Mouse (Mus musculus) spleen, adult 12 weeks (tissue): ENCODE results near the gene Zfp385c.
A peak's percentile ranks its signal among the peaks of the same experiment; 100 is the strongest.

Experiments
- DNase-seq: peaks from one replicate; pipeline ENCODE4 v3.0.0; 2022; ENCODE audit warnings: low spot score

Gene Zfp385c

DNA sequence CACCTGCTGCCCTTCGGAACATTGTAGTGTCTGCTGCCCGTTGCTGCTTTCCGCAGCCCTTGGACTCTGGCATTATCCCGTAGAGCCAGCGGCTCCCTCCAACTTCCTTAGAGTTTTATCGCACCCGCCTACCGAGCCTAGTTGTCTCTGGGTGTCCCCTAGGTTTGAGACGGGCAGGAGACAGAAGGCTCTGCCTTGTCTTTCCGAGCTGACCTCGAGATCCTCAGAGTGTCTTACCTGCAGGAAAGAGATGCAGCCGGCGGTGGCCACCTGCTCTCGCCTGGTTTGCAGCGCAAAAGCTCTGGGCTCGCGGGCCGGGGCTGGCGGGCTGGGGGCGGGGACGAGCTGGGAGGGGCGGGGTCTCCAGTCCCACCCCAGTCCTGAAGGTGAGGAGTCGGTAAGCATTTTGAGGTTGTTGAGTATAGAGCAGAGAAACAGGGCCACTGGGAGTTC lies at the start of gene Zfp385c:
Gene Zfp385c (minus strand): TSS at position 292 of the 453 bp plus-strand sequence.
- no peak for DNase-seq

DNA sequence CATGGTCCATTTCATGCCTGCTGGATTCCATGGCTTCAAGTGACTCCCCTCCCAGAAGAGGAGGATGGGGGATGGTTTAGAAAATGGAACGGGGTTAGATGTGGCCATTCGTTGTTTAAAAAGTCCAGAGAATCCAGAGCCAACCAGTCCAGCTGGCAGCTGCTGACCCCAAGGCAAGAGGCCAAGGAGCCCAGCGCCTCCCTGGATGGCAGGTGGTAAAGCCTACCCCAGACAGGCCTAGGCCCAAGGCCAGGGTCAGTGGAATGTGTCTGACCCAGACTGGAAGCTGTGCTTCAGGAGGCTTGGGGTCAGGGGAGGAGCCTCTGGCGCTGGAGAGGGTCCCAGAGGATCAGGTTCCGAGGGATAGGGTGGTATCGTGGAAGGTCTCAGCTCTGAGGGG lies 49.1 kb upstream of the Zfp385c start:
- DNase-seq: no peak

DNA sequence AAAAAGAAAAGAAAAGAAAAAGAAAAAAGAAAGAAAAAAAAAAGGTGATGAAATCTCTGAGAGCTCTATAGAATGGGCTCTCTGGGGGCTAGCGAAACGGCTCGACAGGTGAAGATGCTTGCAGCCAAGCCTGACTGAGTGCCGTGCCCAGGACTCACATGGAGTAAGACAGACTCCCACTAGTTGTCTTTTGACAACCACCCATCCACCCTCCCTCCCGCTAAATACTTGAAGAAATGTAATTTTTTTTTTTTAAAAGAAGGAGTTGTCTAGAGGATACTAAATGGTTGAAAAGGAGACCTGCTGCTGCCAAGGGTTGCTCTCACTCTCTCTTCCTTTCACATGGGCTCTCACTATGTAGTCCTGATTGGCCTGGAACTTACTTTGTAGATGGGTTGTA lies 46.5 kb upstream of the Zfp385c start:
- DNase-seq: no peak

DNA sequence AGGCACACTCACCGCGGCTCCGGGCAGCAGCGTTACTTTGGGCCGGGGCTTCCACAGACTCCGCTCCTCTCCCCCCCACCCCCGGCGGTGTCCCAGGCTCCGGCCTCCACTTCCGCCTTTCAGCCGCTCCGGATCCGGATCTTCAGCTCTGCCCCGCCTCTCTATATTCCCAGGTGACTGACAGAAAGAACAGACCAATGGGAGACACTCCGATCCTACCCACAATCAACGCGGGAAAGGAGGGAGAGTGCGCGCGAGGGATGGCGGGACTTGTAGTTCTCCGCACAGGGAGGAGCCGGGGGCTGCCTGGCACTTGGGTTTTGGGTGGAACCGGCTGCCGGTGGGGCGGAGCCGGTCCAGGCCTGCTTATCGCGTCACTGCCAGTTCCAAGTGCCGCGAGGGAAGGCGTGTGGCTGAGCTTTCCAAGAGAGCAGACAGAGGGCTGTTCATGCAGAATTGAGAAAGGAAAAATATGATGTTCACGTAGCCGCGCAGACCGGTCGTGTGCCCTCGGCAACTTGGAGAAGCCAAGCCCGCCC lies 45.9 kb upstream of the Zfp385c start, which contains the start of gene Rab5c:
Gene Rab5c (minus strand): TSS at position 150 of the 539 bp plus-strand sequence.
- peak; percentile 98 for DNase-seq

DNA sequence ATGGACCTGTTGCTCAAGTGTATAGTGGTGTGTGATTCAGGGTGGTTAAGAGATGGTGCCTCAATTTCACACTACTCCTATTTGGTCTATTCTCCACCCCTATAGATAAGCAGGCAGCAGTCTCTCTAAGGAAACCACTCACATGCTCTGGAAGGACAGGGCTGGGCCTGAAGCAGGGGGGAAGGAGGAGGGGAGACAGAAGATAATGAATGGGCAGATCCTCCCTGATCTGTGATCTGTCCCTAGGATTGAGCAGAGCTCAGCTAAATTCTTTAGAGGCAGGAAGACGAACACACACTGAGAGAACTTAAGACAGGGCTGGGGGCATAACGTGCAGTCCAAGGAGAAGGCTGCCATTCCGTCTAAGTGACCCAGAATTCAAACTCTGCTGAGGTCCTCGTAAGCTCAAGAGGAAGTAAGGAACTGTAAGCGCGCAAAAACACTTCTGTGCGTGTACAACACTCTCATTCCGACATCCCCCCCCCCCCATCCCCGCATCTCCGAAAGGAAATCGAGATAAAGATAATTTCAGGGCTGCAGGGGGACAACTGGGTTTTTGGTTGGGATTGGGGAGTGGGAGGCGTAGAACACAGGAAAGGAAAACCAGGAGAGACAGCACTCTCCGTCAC lies 45.0 kb upstream of the Zfp385c start:
- DNase-seq: no peak

DNA sequence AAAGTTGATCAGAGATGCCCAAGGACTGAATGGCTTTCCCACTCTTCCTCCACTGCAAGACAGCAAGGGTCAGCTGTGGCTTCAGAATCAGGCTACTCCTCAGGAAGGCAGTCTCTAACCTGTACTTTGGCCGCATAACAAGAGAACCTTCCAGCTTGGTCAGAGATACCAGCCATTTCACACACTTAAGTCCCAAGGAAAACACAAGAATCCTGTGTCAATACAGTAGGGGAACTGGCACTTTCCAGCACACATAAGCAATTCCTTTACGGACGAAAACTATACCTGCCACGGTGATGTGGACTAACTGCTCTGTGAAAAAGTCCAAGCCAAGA lies 44.5 kb upstream of the Zfp385c start:
- DNase-seq: no peak

DNA sequence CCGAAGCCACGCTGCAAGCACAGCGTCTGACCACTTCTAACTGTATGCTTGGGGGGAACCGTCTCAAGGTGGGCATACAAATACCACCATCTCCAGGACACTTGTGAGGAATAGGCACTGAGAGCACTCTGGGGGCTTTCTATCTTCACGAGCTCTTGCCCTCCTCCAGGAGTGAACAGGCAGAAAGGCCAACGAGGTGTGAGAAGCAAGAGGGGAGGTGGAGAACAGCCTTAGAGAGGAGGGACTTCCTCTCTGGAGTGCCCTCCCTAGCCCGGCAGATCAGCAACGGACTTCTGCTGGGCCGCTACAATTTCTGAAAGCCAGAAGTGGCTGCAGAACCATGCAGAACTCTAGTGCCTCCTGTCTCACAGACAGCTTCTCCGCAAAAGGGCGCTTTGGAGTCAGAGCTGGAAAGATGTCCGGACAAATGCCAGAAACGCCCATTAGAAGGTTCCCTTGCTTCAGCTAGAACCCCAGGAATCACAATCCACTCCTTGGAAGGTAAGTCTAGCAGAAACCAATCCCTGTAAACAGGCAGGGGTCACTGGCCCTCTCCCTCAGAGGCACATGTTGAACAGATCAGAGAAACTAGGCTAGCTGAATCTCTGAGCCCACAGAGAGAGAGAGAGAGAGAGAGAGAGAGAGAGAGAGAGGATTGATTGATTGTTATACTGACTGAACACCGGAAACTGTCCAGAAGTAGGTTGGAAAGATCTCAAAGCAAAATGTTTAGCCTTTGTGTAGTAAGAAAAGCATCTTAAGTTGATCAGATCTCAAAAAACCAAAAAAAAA lies 43.9 kb upstream of the Zfp385c start:
- no peak for DNase-seq

DNA sequence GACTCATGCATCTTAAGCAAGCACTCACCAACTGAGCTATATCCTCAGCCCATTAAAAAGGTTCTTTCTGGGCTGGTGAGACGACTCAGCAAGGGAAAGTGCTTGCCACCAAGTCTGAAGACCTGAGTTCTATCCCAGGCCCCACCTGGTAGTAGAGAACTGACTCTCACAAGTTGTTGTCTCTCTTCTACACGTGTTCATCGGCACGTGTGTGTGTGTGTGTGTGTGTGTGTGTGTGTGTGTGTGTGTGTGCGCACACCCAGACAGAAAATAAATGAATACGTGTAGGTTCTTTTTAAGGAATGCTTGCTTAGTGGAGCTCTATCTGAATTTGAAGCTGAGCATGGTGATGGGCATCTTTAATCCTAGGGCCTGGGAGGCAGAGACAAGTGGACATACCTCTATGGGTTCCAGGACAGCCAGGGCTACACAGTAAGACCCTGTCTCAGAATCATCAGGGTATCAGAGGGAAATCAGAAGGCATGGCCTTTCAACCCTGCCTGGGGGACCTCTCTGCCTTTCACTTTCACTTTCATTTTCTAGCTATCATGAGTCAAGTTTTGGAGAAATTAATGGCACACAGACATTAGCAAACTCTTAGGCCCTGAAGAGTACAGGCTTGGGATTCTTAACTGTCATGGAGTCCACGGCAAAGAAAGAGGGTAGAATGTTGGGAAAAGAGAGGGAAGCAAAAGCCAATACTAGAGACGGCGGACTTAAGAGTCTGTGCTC lies 43.0 kb upstream of the Zfp385c start:
- no peak for DNase-seq

DNA sequence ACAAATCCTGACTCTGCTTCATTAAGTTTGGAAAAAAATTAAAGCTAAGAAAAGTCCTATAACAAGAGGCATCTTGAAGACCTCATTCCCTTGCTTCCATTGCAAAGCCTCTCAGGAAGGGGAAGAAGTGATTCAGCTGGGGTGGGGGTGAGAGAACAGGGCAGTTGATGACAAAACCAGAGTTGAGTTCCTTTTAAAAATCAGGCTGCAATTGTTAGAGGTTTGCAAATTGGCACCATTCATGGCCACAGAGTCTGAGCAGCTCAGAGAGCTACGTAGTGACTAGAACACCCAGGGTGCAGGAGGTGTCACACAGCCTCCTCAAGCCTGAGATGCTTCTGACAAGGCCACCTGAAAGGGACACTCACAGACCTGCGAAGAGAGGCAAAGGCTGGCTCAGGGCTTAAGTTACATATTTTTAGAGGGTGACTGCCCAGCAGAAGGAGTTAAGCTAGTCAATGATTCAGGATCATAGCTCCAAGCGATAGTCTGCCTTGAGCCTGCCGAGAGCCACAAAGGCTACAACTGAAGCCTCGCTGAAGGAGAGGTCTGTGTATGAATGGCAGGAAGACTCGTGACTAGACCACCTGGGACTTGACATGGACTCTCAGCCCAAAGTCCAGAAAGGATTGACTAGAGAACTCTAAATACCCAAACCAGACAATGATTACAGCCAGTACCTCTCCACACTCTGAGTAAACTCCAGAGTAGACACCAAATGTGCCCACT lies 38.4 kb upstream of the Zfp385c start:
- DNase-seq: no peak

DNA sequence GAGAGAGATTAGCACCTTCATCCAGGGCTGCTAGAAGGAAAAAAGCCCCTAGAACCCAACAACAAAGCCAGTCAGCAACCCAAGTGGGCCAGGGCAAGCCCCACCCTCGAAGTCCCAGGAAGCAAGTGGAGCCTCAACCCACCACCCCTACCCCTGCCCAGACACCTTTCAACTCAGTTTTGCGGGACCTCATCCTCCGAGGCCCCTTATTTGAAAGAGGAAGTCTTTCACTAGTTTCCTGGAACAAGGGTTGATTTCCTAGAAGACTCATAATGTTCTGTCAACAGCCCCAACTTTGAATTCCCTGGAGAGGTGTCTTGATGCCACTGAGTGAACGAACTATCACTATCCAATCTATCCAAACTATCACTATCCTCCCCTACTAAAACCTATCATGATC lies 37.7 kb upstream of the Zfp385c start:
- DNase-seq: no peak

DNA sequence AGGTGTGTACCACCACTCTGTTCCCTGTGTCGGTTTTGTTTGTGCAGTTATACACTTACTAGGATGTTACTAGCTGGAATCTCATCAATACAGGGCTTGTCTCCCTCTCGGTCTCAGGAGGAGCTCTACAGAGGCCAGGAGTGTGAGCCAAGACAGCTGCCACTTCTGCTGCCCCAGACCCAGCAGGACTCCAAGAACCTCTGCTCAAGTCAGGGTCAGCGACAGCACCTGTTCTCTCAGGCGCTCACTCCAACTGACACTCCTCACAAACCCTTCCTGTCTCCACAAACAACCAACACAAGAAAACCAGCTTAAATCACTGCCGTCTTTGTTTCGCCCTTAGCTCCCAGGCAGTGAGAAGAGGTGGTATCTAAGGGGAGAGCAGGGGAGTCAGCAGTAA lies 36.3 kb upstream of the Zfp385c start:
- DNase-seq: no peak

DNA sequence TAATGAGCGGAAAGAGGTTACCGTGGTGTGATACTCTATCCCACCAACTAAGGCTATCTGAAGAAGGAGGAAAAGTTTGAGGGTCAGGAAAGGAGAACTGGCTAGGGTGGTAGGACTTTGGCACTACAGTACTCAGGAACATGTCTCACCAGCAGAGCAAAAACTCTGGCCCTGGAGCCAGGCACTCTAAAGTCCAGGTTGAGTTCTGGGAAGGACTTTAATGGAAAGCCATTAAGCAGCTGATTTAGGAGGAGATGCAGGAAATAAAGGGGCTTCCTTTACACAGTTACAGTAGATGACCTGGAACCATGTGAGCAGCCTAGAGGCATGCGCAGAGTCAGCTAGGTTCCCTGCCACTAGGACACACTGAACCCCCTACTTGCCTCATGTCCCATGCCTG lies 34.9 kb upstream of the Zfp385c start:
- no peak for DNase-seq

DNA sequence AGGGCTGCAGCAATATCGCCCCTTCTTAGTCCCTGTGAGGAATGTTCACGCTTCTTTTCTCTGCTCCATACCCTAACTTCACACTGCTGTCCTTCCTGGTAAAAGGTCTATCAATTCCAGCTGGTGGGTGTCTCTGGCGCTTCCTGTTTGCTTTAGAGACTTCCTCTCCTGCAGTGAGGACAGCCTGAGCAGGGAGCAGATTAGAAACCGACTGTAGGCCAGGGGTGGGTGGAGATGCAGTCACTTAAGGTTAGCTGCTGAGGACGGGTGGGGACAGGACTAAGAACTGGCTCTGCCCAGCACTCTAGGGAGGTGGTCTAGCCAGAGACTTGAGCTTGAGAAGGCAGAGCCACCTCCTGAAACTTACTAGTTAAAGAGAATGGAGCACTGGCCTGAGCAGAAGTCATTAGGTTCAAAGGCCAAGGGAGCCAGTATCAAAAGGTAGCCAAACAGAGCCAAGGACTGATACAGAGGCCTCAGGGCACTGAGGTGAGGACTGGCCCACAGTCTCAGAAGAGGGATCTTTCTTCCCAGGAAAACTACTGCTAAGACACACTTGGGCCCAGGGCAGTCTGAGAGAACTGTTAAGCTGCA lies 32.8 kb upstream of the Zfp385c start:
- no peak for DNase-seq

DNA sequence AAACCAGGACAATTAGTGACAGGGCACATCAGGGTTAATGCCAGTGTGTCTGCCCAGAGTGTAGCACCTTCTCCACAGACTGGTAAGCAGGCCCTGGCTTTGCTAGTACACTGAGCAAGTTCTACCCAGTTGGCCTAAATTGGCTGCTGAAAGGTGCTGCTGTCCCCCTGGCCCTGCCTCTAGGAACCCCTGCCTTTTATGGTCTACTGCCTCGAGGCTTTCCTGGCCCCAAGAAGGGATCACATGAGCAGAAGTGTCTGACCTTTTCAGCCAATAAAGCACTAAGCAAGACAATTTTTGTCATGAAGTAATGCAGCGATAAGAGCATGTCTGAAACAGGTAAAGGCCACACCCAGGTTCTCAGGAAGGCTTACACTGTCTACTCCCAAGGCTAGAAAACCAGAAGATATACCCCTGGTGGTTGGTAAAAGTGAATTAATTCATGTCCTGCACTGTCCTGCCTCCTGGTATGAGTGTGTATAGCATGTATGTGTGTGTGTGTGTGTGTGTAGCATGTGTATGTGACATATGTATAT lies 30.3 kb upstream of the Zfp385c start:
- no peak for DNase-seq

DNA sequence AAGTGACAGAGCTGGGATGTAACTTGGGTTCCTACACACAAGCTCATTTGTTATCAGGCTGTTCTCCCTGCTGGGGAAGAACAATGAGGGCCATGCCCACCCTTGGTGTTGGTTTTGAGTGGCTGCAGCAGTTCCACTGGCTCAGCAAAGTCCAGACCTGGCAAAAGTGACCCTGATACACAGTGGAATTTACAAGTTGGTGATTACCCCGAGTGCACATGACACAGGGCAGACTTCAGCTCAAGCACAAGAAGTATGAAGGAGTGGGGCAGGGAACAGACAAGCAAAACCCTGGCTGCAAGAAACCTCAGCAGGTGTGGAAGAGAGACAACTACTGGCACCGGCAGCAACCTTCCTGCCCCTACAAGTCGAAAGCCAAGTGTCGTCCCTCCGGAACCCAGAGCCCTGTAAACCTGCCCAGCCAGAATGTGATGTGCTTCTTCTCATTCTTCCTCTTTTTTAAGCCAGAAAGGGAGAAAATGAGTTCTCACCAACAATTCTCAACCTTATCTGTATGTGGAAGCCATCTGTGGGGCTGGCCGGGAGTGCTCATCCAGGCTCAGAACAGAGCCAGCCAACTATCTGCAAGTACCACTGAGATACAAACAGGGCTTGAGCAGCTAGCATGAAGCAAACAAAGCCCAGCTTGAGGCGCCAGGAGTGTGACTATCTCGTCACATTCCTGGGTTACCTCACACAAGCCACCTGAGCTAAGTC lies 29.7 kb upstream of the Zfp385c start:
- DNase-seq: no peak

DNA sequence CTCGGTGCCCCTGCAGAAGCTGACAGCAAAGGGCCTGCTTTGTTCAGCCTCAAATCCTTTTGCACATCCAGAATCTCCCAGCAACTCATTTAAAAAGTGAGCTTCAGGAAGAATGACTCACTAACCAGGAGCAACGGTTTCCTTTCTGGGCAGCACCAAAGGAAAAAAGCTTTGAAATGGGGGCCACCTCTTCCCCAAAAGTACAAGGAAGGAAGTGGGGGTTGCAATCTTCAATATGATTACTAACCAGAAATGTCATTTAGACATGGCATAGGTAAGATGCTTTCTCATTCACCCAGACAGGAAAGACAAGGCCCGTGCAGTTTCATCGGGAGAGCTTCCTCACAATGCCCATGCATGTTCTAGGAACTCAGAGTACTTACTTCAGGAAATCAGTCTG lies 29.0 kb upstream of the Zfp385c start:
- no peak for DNase-seq

DNA sequence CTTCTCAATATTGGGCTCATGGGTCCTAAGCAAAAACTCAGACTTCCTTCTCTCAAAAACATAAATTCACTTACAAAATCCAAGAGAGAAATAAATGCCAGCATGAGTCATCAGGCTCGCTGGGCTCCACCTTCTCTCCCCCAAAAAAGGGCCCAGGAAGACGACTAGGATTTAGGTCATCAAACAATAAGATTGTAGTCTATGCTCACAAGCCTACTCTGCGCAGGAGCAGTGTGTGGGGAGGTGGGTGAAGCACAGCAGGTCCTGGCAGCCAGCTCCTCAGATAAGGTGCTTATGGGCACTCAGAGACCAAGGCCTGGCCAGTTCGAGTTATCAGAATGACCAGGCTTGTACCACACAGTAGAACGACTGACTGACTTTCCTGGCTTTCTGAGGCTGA lies 28.1 kb upstream of the Zfp385c start:
- DNase-seq: no peak

DNA sequence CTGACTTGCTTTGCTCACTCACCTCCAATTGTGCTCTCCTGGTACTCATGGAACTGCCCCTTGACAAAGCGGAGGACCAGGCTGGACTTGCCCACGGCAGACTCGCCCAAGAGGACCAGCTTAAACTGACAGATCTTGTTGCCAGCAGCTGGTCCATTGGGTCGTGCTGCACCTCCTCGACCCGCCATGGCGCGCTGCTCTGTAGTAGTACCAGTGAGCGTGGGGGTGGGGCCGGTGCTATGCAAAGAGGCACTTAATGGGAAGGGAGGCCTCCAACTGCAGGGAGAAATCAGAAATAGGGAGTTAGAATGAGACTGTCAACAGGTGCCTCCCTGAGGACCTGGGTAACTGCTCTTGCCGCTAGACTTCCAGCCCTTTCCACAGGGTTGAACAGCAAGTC lies 27.6 kb upstream of the Zfp385c start:
- DNase-seq: no peak

DNA sequence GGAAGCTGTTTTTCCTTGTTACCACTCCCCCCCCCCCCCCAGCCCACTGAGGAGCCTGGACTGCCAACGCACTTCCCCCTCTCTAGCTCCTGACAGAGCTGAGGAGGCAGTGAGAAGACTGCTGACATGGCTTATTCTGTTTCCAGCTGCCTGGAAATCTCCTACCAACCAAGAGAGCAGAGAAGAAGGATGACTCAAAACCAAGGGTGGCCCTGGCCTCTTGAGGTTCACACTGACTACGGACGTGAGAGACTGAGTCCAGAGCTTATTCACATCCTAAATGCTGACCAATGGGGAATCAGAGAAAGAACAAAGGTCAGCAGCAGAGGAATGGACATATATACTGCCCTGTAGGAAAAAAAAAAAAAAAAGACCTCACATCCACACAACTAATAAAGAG lies 27.1 kb upstream of the Zfp385c start:
- no peak for DNase-seq

DNA sequence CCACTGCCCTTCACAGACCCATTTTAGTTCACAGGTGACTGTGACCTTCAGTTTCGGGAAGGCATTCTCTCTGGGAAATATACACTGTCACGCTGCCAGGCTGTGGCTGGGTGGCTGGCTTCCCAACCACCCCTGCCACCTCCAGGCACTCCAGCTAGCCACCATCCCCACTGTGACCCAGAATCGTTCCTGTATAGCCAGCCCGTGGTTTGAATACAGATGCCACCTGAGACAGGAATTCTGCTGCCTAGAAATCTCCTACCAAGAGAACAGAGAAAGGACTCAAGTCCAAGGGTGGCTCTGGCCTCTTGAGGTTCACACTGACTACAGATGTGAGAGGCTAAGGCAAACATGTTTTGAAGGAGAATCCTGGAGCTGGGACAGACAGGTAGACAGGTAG lies 26.6 kb upstream of the Zfp385c start:
- DNase-seq: no peak

DNA sequence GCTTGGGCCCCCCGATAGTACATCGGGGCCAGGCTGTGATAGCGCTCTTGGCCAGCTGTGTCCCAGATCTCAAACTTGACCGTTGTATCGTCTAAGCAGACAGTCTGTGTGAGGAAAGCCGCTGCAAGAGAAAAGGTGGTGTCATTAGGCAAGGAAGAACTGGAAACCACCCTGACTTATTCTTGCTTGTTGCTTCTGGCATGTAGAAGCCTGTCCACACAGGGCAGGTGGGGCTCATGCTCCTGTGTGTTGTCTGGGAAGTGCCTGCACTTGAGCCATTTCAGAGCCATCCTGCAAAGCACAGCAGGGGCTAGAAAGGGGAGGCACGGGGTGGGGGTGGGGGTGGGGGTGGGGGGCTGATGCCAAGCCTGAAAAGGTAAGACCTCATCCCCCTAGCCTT lies 26.2 kb upstream of the Zfp385c start:
- no peak for DNase-seq
